Mouse (Mus musculus): ENCODE results near the gene Atf7. TPM values are rescaled to one million over a fixed set of nuclear protein-coding genes. Genes with fewer than 3 reads are reported as not detected.
"Not testable (repeated sequence)": the region's sequence is repeated elsewhere in the genome, so short reads cannot be mapped to it uniquely, and the experiment has no call there.

Atf7 gene
- total RNA-seq (2015; ENCODE audit: low replicate concordance), result 43.9 and 44.4 TPM in 2 replicates
- total RNA-seq (2017; ENCODE audit: low replicate concordance), result 19.9 and 21.7 TPM in 2 replicates

DNA sequence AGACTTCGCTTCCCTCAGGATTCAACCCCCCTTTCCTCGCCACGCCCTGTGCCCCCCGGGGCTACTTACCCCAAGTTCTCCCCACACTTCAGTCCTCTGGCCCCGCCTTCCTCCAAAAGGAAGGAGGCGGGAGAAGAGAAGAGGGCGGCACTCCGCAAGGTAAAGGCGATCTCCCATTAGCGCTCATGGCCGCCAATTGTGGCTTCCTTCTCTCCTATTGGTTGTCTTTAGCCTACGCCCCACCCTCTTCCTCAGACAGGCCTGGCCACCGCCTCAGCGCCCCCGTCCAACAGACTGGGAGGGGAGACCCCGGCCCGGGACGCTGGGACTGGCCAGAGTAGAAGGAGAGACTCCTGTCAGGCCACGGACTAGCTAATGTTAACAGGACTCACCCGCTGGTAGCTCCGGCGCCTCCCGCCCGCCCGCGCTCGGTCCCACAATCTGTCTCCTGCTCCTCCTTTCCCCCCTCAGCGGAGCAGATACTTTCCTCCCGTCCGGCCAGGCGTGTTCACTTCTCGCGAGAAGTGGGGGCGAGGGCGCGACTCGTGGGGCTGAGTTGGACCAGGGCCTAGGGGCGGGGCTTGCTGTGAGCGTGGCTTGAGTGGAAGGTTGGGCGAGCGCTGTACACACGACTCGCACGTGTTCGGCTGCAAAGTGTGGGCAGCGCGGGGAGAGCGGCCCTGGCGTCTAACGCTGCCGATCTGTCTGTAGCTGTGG, at the start of gene Atf7, which contains the start of gene Gm28047:
Gene Atf7 (minus strand): TSS at position 495 of the 717 bp plus-strand sequence.
Gene Gm28047 (minus strand): TSS at position 98 of the 717 bp plus-strand sequence.
- ATAC-seq (replicated peaks; ENCODE audit: low FRiP score, poor library complexity, severe bottlenecking), result peak; percentile 94

- no peak for ATAC-seq (replicated peaks; ENCODE audit: low FRiP score, poor library complexity, severe bottlenecking)
These were observed 48.3 kb upstream of the Atf7 start for GRCm38 (mm10) chr15:102673548-102673947.

GRCm38 (mm10) chr15:102672215-102673071, 47.2 kb upstream of the Atf7 start, which contains the start of gene Atp5g2:
TSS of gene Atp5g2 (minus strand) at chr15:102672352.
- ATAC-seq (replicated peaks; ENCODE audit: low FRiP score, poor library complexity, severe bottlenecking), result no peak

DNA sequence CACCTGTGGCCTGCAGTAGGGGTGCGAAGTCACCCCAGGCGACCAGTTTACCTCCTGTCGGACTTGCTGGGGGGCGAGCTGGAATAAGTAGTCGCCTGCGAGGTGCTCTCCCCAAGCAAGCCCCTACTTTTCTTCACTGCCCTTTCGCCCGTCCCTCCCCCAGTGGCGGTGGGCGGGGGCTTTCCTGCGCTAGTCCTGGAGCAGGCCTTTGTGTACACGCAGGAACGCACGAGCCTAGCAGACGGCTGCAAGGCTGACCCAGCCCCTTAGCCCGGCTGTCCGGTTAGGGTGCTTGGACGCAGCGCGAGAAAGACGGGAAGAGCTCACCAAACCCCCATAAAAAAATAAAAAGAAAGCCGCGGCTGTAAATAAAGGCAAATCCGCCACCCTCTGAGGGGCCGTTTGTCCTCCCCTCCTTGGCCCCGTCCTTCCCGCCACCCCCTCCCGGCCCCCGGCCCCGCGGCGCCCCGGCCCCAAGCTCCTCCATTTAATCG, 46.5 kb upstream of the Atf7 start:
- no peak for ATAC-seq (replicated peaks; ENCODE audit: low FRiP score, poor library complexity, severe bottlenecking)

- peak; percentile 96 for ATAC-seq (replicated peaks; ENCODE audit: low FRiP score, poor library complexity, severe bottlenecking)
These were observed 45.7 kb upstream of the Atf7 start for GRCm38 (mm10) chr15:102670767-102671575.

- no peak for ATAC-seq (replicated peaks; ENCODE audit: low FRiP score, poor library complexity, severe bottlenecking)
These were observed 45.0 kb upstream of the Atf7 start for GRCm38 (mm10) chr15:102670281-102670680.

- ATAC-seq (replicated peaks; ENCODE audit: low FRiP score, poor library complexity, severe bottlenecking), result no peak
These were observed 44.3 kb upstream of the Atf7 start for GRCm38 (mm10) chr15:102669571-102669970.

GRCm38 (mm10) chr15:102665494-102665893, 40.2 kb upstream of the Atf7 start:
- peak; percentile 80 for ATAC-seq (replicated peaks; ENCODE audit: low FRiP score, poor library complexity, severe bottlenecking)

GRCm38 (mm10) chr15:102663825-102664224, 38.6 kb upstream of the Atf7 start:
- ATAC-seq (replicated peaks; ENCODE audit: low FRiP score, poor library complexity, severe bottlenecking), result no peak

- not testable (repeated sequence) for ATAC-seq (replicated peaks; ENCODE audit: low FRiP score, poor library complexity, severe bottlenecking)
These were observed 37.3 kb upstream of the Atf7 start for GRCm38 (mm10) chr15:102662601-102663000.

- ATAC-seq (replicated peaks; ENCODE audit: low FRiP score, poor library complexity, severe bottlenecking), result no peak
These were observed 32.7 kb upstream of the Atf7 start for GRCm38 (mm10) chr15:102657926-102658381.

- ATAC-seq (replicated peaks; ENCODE audit: low FRiP score, poor library complexity, severe bottlenecking), result no peak
These were observed 31.4 kb upstream of the Atf7 start for GRCm38 (mm10) chr15:102656658-102657057.

DNA sequence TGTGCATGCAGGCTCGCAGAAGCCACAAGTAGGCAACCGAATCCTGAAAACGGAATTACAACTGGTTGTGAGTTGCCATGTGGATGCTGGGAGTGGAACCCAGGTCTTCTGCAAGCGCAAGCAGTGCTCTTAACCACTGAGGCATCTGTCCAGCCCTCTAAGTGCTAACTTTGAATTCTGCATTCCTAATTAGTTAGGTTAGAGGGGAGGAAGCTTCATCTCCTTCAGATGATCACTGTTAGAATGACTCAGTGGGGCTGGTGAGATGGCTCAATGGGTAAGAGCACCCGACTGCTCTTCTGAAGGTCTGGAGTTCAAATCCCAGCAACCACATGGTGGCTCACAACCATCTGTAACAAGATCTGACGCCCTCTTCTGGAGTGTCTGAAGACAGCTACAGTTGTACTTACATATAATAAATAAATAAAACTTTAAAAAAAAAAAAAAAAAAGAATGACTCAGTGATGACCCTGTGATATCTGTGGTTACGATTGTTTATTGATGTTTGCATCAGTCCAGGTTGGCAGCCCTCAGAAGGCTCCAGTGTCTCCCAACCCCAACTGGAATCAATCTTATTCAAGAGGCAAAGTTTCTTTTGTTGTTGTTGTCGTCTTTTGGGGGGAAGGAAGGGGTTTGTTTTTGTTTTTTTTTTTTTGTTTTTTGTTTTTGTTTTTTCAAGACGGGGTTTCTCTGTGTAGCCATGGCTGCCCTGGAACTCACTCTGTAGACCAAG, 26.8 kb upstream of the Atf7 start:
- not testable (repeated sequence) for ATAC-seq (replicated peaks; ENCODE audit: low FRiP score, poor library complexity, severe bottlenecking)

GRCm38 (mm10) chr15:102651107-102651506, 25.8 kb upstream of the Atf7 start:
- ATAC-seq (replicated peaks; ENCODE audit: low FRiP score, poor library complexity, severe bottlenecking), result no peak

DNA sequence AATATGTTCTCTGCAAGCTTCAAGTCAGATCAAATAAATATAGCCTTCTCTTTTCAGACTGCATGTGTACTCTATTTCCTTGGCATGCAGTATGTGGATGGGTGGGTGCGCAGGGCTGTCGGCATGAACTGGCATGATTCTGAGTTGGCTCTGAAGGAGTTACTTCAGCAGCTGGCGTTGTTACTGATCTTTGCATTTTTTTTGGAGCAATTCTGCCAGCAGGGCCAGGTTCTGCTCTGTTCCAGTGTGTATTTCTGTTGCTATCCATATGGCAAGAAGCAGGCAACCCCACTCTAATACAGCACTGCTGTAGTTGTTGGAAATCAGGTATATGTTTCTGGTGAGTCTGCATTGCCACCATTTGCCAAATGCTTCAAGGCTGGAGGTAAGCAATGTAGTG, 10.6 kb upstream of the Atf7 start:
- ATAC-seq (replicated peaks; ENCODE audit: low FRiP score, poor library complexity, severe bottlenecking), result no peak

DNA sequence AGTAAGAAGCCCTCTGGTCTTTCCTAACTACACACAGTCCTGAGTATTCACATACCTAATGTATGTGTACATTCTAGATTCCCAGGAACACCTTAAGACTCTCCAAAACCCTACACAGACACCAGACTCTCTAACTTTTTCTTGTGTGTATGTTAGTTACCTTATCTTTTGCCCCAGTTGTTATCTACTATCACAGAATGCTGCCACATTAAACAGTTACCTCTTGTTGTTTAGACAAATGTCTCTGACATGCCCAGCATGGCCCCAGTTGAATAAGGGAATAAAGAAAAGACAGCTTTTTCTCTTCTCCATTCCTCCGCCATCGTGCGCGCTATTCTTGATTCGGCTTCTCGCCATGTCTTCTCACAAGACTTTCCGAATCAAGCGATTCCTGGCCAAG, 9.4 kb upstream of the Atf7 start:
- no peak for ATAC-seq (replicated peaks; ENCODE audit: low FRiP score, poor library complexity, severe bottlenecking)

DNA sequence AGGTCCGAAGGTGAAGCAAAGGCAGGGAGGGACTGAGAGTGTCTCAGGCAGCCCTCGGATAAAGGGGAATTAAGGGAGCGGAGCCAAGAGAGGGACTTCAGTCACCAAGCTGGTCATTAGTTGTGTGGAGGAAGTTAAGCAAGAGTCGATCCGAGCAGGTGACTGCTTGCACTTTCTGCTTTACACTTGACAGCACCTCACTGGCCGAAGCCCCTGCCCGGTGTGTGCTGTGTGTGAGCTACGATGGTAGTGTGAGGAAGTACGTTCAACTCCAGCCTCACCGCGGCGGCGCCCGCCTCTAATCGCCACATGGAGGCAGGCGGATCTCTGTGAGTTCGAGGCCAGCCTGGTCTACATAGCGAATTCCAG, 407 bp upstream of the Atf7 start:
- ATAC-seq (replicated peaks; ENCODE audit: low FRiP score, poor library complexity, severe bottlenecking), result no peak

DNA sequence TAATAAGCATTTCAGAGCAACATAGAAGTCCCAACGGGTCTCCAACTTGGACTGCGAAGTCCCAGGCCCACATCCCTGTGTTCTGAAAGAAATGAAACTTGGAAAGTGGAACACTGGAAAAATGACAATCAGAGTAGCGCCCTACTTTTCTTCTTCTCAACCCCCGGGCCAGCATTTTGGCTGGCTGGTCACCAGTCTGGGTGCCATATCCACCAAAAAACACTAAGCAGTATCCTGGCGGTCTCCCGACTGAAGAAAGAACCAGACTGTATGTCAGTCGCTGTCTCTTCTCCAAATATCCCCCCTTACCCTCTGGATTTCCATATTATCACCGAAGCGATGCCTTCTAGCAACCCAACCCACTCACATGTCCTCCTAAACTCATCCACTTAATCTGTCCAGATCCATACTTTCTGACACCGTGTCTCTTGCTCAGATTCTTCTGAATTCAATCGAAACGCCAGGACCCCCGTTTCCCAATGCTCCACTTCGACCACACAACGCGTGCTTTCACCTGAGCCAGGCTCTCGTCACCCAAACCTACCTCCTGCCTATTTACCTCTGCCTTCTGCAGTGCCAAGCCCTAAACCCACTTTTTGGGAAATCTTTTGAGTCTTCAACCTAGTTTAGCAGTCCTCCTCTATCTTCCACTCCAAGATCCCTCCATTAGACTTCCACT, 834 bp downstream of the Atf7 start:
- ATAC-seq (replicated peaks; ENCODE audit: low FRiP score, poor library complexity, severe bottlenecking), result peak; percentile 19
